Mouse (Mus musculus): ENCODE measurements around the gene Slpi. TPM values are rescaled to one million over a fixed set of nuclear protein-coding genes. Genes with fewer than 3 reads are reported as not detected.

Gene Slpi
- polyA plus RNA-seq, 1 experiment = 11.4 TPM

- no peaks in the 10 kb centered on the region for H3K27me3 ChIP-seq (ENCODE audit: control insufficient read depth, insufficient read depth, insufficient read length)
- no peak overlapping the region for H3K4me3 ChIP-seq (ENCODE audit: insufficient read depth, poor library complexity, severe bottlenecking)
- H3K79me2 ChIP-seq (ENCODE audit: control insufficient read depth, insufficient read depth) = no peaks in the 10 kb centered on the region
- H3ac ChIP-seq (ENCODE audit: control insufficient read depth, insufficient read length, low read depth) = no peak overlapping the region
- TF ChIP-seq USF1 (IDR thresholded peaks at IDR 0.05; ENCODE audit: low read depth) = no peak
- TF ChIP-seq MYOD1 (IDR thresholded peaks at IDR 0.05; ENCODE audit: control insufficient read depth, insufficient read length, low read depth) = no peak
- no peak for TF ChIP-seq MAX (IDR thresholded peaks at IDR 0.05)
- no peak for TF ChIP-seq CTCF (IDR thresholded peaks at IDR 0.05; ENCODE audit: control insufficient read depth, insufficient read depth, insufficient read length)
- no peak for TF ChIP-seq CEBPB (IDR thresholded peaks at IDR 0.05; ENCODE audit: low read depth)
- TF ChIP-seq MYOG (IDR thresholded peaks at IDR 0.05; ENCODE audit: control insufficient read depth, extremely low read depth, insufficient read length) = no peak
- no peak for TF ChIP-seq FOSL1 (IDR thresholded peaks at IDR 0.05; ENCODE audit: insufficient read depth, low read length, poor library complexity, severe bottlenecking)
- H3K79me3 ChIP-seq (ENCODE audit: low read depth) = no peaks in the 10 kb centered on the region
- H3K36me3 ChIP-seq (ENCODE audit: control insufficient read depth, insufficient read depth) = no peaks in the 10 kb centered on the region
Measured at GRCm38 (mm10) chr2:164359668-164360067, 29.2 kb downstream of the Slpi start.

- H3K27me3 ChIP-seq (ENCODE audit: control insufficient read depth, insufficient read depth, insufficient read length) = no peaks in the 10 kb centered on the region
- H3ac ChIP-seq (ENCODE audit: control insufficient read depth, insufficient read length, low read depth) = no peak overlapping the region
- H3K79me2 ChIP-seq (ENCODE audit: control insufficient read depth, insufficient read depth) = no peaks in the 10 kb centered on the region
- H3K79me3 ChIP-seq (ENCODE audit: low read depth) = no peaks in the 10 kb centered on the region
- no peak overlapping the region for H3K4me3 ChIP-seq (ENCODE audit: insufficient read depth, poor library complexity, severe bottlenecking)
- H3K36me3 ChIP-seq (ENCODE audit: control insufficient read depth, insufficient read depth) = no peaks in the 10 kb centered on the region
- TF ChIP-seq MAX (IDR thresholded peaks at IDR 0.05) (no peak), MYOG (IDR thresholded peaks at IDR 0.05; ENCODE audit: control insufficient read depth, extremely low read depth, insufficient read length) (no peak), MYOD1 (IDR thresholded peaks at IDR 0.05; ENCODE audit: control insufficient read depth, insufficient read length, low read depth) (no peak), USF1 (IDR thresholded peaks at IDR 0.05; ENCODE audit: low read depth) (no peak), CTCF (IDR thresholded peaks at IDR 0.05; ENCODE audit: control insufficient read depth, insufficient read depth, insufficient read length) (no peak), FOSL1 (IDR thresholded peaks at IDR 0.05; ENCODE audit: insufficient read depth, low read length, poor library complexity, severe bottlenecking) (no peak), CEBPB (IDR thresholded peaks at IDR 0.05; ENCODE audit: low read depth) (no peak)
Measured at GRCm38 (mm10) chr2:164359031-164359430, 29.9 kb downstream of the Slpi start.

GRCm38 (mm10) chr2:164358373-164358772, 30.5 kb downstream of the Slpi start:
- Histone ChIP-seq H3K27me3 (ENCODE audit: control insufficient read depth, insufficient read depth, insufficient read length) (no peaks in the 10 kb centered on the region), H3K4me3 (ENCODE audit: insufficient read depth, poor library complexity, severe bottlenecking) (no peak overlapping the region), H3K79me2 (ENCODE audit: control insufficient read depth, insufficient read depth) (no peaks in the 10 kb centered on the region), H3K36me3 (ENCODE audit: control insufficient read depth, insufficient read depth) (no peaks in the 10 kb centered on the region), H3K79me3 (ENCODE audit: low read depth) (no peaks in the 10 kb centered on the region), H3ac (ENCODE audit: control insufficient read depth, insufficient read length, low read depth) (no peak overlapping the region)
- TF ChIP-seq MAX (IDR thresholded peaks at IDR 0.05) (no peak), USF1 (IDR thresholded peaks at IDR 0.05; ENCODE audit: low read depth) (no peak), CTCF (IDR thresholded peaks at IDR 0.05; ENCODE audit: control insufficient read depth, insufficient read depth, insufficient read length) (no peak)

GRCm38 (mm10) chr2:164356177-164356967, 32.5 kb downstream of the Slpi start:
- Histone ChIP-seq H3K79me3 (ENCODE audit: low read depth) (no peaks in the 10 kb centered on the region), H3K4me3 (ENCODE audit: insufficient read depth, poor library complexity, severe bottlenecking) (no peak overlapping the region), H3K27me3 (ENCODE audit: control insufficient read depth, insufficient read depth, insufficient read length) (no peaks in the 10 kb centered on the region), H3K36me3 (ENCODE audit: control insufficient read depth, insufficient read depth) (no peaks in the 10 kb centered on the region), H3K79me2 (ENCODE audit: control insufficient read depth, insufficient read depth) (no peaks in the 10 kb centered on the region), H3ac (ENCODE audit: control insufficient read depth, insufficient read length, low read depth) (no peak overlapping the region)
- TF ChIP-seq MYOG (IDR thresholded peaks at IDR 0.05; ENCODE audit: control insufficient read depth, extremely low read depth, insufficient read length) = no peak
- TF ChIP-seq CEBPB (IDR thresholded peaks at IDR 0.05; ENCODE audit: low read depth) = peak; percentile 92
- no peak for TF ChIP-seq MAX (IDR thresholded peaks at IDR 0.05)
- TF ChIP-seq MYOD1 (IDR thresholded peaks at IDR 0.05; ENCODE audit: control insufficient read depth, insufficient read length, low read depth) = no peak
- TF ChIP-seq CTCF (IDR thresholded peaks at IDR 0.05; ENCODE audit: control insufficient read depth, insufficient read depth, insufficient read length) = no peak
- TF ChIP-seq FOSL1 (IDR thresholded peaks at IDR 0.05; ENCODE audit: insufficient read depth, low read length, poor library complexity, severe bottlenecking) = no peak

- Histone ChIP-seq H3K79me2 (ENCODE audit: control insufficient read depth, insufficient read depth) (no peaks in the 10 kb centered on the region), H3K79me3 (ENCODE audit: low read depth) (no peaks in the 10 kb centered on the region), H3K4me3 (ENCODE audit: insufficient read depth, poor library complexity, severe bottlenecking) (no peak overlapping the region), H3K36me3 (ENCODE audit: control insufficient read depth, insufficient read depth) (no peaks in the 10 kb centered on the region), H3ac (ENCODE audit: control insufficient read depth, insufficient read length, low read depth) (no peak overlapping the region), H3K27me3 (ENCODE audit: control insufficient read depth, insufficient read depth, insufficient read length) (no peaks in the 10 kb centered on the region)
- TF ChIP-seq FOSL1 (IDR thresholded peaks at IDR 0.05; ENCODE audit: insufficient read depth, low read length, poor library complexity, severe bottlenecking) = no peak
- TF ChIP-seq USF1 (IDR thresholded peaks at IDR 0.05; ENCODE audit: low read depth) = no peak
- no peak for TF ChIP-seq CTCF (IDR thresholded peaks at IDR 0.05; ENCODE audit: control insufficient read depth, insufficient read depth, insufficient read length)
- no peak for TF ChIP-seq MYOD1 (IDR thresholded peaks at IDR 0.05; ENCODE audit: control insufficient read depth, insufficient read length, low read depth)
- TF ChIP-seq CEBPB (IDR thresholded peaks at IDR 0.05; ENCODE audit: low read depth) = no peak
- TF ChIP-seq MYOG (IDR thresholded peaks at IDR 0.05; ENCODE audit: control insufficient read depth, extremely low read depth, insufficient read length) = no peak
- TF ChIP-seq MAX (IDR thresholded peaks at IDR 0.05) = no peak
Measured at GRCm38 (mm10) chr2:164353356-164353755, 35.5 kb downstream of the Slpi start.

GRCm38 (mm10) chr2:164352697-164353096, 36.2 kb downstream of the Slpi start:
- no peak overlapping the region for H3K4me3 ChIP-seq (ENCODE audit: insufficient read depth, poor library complexity, severe bottlenecking)
- H3ac ChIP-seq (ENCODE audit: control insufficient read depth, insufficient read length, low read depth) = no peak overlapping the region
- TF ChIP-seq CEBPB (IDR thresholded peaks at IDR 0.05; ENCODE audit: low read depth) = no peak
- no peak for TF ChIP-seq MYOG (IDR thresholded peaks at IDR 0.05; ENCODE audit: control insufficient read depth, extremely low read depth, insufficient read length)
- no peak for TF ChIP-seq MAX (IDR thresholded peaks at IDR 0.05)
- no peak for TF ChIP-seq USF1 (IDR thresholded peaks at IDR 0.05; ENCODE audit: low read depth)
- TF ChIP-seq FOSL1 (IDR thresholded peaks at IDR 0.05; ENCODE audit: insufficient read depth, low read length, poor library complexity, severe bottlenecking) = no peak
- no peak for TF ChIP-seq CTCF (IDR thresholded peaks at IDR 0.05; ENCODE audit: control insufficient read depth, insufficient read depth, insufficient read length)
- TF ChIP-seq MYOD1 (IDR thresholded peaks at IDR 0.05; ENCODE audit: control insufficient read depth, insufficient read length, low read depth) = no peak
- no peaks in the 10 kb centered on the region for H3K36me3 ChIP-seq (ENCODE audit: control insufficient read depth, insufficient read depth)
- H3K79me2 ChIP-seq (ENCODE audit: control insufficient read depth, insufficient read depth) = no peaks in the 10 kb centered on the region
- no peaks in the 10 kb centered on the region for H3K27me3 ChIP-seq (ENCODE audit: control insufficient read depth, insufficient read depth, insufficient read length)
- no peaks in the 10 kb centered on the region for H3K79me3 ChIP-seq (ENCODE audit: low read depth)
